Mouse (Mus musculus): ENCODE measurements around the gene Xpo6. TPM values are rescaled to one million over a fixed set of nuclear protein-coding genes. Genes with fewer than 3 reads are reported as not detected.

Gene Xpo6
- total RNA-seq, 2 experiments from 2014 or later = 91.2 to 92.6 TPM

- no peak for DNase-seq (ENCODE audit: low spot score in 2 of 2)
These were observed 1.4 kb downstream of the Xpo6 start for GRCm38 (mm10) chr7:126198926-126199325.

GRCm38 (mm10) chr7:126194175-126194574, 6.1 kb downstream of the Xpo6 start:
- no peak for DNase-seq (ENCODE audit: low spot score in 2 of 2)

DNA sequence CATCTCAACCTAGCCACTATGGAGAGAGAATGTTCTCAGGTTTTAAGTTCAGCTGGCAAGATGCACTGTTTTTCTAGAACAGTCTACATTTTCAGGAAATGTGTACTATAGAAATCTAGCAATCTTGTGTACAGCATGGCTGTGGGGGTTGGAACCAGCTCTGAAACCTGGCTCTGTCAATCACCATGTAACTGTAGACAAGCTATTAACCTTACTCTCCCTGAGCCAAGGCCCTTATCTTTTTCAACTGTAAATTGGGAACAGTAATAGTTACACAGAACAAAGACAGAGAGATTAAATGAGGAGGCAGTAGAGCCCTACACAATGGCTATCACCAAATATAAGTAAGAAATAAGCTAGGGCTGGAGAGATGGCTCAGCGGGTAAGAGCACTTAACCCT, 8.8 kb downstream of the Xpo6 start:
- no peak for DNase-seq (ENCODE audit: low spot score in 2 of 2)

DNA sequence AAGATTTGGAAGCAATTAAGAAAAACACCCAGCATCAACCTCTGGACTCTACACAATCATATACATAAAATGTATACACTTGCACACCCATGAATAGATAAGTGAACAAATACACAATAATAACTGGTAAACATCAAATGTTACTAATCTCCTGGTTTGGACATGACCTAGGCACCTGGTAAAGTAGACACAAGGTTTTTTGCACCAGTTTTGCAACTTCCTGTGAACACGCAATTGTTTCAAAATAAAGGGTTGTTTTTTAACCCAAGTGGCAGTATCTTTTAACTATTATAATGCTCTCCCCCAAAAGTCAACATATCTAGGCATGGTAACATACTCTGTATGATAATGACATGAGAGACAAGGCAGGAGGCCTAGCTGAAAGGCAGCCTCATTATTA, 10.8 kb downstream of the Xpo6 start:
- no peak for DNase-seq (ENCODE audit: low spot score in 2 of 2)

- no peak for DNase-seq (ENCODE audit: low spot score in 2 of 2)
These were observed 14.3 kb downstream of the Xpo6 start for GRCm38 (mm10) chr7:126185999-126186398.

- no peak for DNase-seq (ENCODE audit: low spot score in 2 of 2)
These were observed 16.7 kb downstream of the Xpo6 start for GRCm38 (mm10) chr7:126183583-126183982.

DNA sequence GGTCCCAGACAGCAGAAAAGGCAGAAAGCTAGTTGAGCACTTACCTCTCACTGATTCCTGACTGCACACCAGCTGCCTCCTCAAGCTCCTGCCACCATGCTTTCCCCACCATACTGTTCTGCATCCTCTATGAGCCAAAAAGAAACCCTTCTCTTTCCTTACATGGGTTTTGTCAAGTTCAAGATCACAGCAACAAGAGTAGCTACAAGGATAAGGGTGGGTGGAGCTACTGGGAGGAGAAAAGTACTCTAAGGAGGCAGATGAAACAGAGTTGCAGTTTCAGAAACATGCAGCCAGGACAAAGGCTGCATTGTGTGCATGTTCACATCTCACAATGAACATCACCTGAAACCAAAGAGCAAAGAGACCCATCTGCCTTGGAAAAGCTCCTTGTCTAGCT, 18.8 kb downstream of the Xpo6 start:
- no peak for DNase-seq (ENCODE audit: low spot score in 2 of 2)

DNA sequence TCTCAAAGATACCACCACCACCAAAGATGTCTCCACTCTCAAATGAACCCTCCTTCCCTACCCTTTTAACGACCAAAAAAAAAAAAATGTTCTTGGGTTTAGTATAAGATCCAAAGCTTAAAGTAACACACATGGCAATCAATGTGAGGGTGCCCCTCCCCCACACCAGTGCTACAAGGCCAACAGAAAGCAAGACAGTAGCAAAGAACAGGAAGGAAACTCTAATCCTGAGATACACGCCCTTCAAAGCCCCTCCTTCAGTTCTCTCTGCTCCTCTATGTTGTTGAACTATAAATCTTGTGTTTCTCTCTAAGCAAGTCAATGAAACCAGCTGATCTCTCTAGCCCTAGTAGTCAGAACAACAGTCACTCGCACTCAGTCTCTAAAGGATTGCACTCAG, 19.3 kb downstream of the Xpo6 start:
- DNase-seq (ENCODE audit: low spot score in 2 of 2) = no peak

DNA sequence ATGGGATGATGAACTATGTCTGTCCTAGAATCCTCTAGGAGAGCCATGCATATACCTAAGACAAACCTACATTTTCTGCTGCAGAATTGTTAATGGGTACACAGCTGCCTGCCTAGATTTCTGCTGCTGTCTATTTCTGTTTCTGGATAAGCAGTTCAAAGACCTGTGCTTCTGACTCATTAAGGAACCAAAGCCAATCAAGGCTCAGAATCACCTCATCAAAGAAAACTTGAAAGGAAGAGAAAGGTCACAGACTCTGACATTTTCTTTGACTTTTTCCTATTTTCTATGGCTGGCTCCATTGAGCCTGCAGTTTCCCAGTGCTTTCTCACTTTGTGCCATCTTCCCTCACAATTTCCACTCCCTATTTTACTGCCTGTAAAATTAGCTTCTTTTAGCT, 21.5 kb downstream of the Xpo6 start:
- no peak for DNase-seq (ENCODE audit: low spot score in 2 of 2)

- DNase-seq (ENCODE audit: low spot score in 2 of 2) = no peak
These were observed 24.3 kb downstream of the Xpo6 start for GRCm38 (mm10) chr7:126175999-126176398.

- DNase-seq (ENCODE audit: low spot score in 2 of 2) = peak in 1 of 2 experiments; percentile 37
These were observed 24.8 kb downstream of the Xpo6 start for GRCm38 (mm10) chr7:126175456-126175855.

DNA sequence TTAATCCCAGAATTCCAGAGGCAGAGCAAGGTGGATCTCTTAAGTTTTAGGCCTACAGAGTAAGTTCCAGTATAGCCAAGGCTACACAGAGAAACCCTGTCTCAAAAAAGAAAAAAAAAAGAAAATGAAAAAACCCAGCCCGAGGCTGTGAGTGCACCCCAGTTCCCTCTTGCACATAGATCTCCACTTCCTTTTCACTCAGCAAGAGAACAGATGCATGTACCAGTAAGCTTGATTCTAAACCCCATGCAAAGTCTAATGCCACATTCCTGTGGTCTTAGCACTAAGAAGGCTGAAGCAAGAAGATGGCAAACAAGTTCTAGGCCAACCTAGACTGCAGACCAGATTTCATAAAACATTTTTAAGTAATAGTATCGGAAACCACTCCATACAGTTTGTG, 25.4 kb downstream of the Xpo6 start:
- DNase-seq (ENCODE audit: low spot score in 2 of 2) = no peak

GRCm38 (mm10) chr7:126172001-126172400, 28.3 kb downstream of the Xpo6 start:
- no peak for DNase-seq (ENCODE audit: low spot score in 2 of 2)

DNA sequence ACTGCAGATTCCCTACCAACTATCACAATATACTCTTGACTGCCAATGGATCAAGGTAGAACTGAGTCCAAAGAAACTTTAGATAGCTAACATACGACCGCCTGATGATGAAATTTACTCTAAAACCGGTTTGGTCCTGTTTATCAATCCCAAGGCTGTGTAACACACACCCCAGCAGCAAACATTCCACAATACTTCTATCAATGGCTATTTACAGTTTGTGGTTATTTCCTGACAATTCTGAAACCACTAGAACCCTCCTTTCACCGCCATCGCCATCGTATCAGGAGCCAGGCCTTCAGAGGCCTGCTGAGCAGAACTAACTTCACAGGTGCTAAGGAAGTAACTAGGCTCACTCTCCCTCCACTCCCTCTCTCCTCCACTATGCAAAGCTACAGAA, 31.7 kb downstream of the Xpo6 start:
- no peak for DNase-seq (ENCODE audit: low spot score in 2 of 2)

DNA sequence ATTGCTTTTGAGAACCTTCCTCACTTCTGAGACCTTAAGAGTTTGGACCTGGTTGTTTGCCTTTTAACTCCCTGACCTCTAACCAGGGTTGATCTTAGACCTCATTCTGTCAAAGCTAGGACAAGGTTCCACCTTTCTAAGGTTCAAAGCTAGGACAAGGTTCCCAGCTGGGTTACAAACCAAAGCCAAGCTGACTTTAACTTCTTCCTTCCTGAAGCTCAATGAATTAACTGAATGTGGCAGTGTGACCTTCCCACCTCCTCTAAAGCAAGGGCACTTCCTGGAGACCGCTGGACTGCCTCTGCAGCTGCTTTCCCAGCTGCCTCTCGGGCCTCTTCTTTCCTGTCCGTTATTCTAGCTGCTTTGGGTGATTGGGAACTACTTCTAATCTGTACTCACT, 32.9 kb downstream of the Xpo6 start:
- DNase-seq (ENCODE audit: low spot score in 2 of 2) = no peak

DNA sequence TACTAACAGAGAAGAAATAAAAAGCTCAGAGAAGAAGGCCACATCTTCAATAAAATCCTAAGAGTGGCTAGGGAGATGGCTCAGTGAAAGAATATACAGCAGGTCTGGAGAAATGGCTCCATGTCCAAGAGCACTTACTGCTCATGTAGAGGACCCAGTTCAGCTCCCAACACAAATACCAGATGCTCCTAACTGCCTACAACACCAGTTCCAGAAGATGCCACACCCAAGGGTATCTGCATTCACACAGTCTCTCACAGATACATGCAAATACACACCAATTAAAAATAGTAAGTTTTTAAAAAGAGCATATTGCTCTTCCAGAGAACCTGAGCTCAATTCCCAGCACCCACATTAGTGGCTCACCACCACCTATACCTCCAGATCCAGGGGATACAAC, 33.7 kb downstream of the Xpo6 start:
- no peak for DNase-seq (ENCODE audit: low spot score in 2 of 2)

DNA sequence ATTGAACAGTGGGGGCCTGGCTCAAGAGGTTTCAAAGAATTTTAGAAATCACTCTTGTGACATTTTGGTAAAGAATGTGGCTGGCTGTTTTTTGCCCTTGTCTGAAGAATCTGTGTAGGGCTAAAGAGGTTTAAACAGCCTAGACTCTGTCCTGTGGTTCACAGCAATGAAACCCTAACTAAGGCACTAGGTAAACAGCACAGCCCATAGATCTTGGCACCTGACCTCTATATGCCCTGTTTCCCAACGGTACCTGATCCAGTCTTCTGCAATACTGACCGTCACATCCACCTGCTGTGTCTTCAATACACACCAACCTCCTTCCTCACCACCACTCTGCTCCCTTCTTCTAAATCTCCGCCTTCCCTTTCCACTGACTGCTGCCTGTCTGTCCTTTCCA, 42.1 kb downstream of the Xpo6 start:
- DNase-seq (ENCODE audit: low spot score in 2 of 2) = no peak

GRCm38 (mm10) chr7:126155746-126156145, 44.6 kb downstream of the Xpo6 start:
- DNase-seq (ENCODE audit: low spot score in 2 of 2) = no peak

DNA sequence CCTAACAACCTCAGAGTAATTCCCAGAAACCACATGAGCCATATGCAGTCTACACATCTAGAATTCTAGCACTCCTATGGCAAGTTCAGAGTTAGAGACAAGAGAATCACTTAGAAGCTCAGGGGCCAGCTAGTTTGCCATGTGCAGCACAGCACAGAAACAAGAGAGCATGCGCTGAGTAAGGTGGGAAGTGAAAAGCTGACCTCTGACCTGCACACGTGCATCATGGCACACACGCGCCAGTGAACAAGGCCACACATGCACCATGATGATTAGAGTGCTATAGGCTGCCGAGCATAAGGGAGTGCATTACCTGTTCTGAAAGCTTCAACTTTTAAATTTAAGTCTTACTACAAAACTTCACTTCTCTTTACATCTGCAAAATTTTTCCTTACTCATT, 45.6 kb downstream of the Xpo6 start:
- no peak for DNase-seq (ENCODE audit: low spot score in 2 of 2)

DNA sequence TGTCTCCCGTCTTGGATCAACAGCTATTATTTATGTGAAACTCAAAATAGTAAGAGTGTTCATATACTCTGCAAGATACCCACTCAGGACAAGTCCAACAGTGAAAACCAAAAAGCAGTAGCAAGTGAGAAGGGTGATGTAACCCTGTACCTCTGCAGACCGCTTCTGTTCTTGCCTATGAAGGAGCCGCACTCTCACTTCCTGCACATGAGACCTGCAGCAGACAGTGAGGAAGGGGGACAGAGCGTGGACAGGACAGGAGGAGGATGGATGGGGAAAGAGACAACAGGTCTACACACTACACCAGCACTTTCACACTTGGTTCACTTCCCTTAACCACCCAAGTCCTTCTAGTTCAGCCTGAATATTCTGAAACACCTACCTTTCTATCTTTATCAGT, 48.0 kb downstream of the Xpo6 start:
- no peak for DNase-seq (ENCODE audit: low spot score in 2 of 2)

GRCm38 (mm10) chr7:126146156-126146555, 54.1 kb downstream of the Xpo6 start:
- no peak for DNase-seq (ENCODE audit: low spot score in 2 of 2)

- DNase-seq (ENCODE audit: low spot score in 2 of 2) = no peak
These were observed 55.9 kb downstream of the Xpo6 start for GRCm38 (mm10) chr7:126144364-126144763.

DNA sequence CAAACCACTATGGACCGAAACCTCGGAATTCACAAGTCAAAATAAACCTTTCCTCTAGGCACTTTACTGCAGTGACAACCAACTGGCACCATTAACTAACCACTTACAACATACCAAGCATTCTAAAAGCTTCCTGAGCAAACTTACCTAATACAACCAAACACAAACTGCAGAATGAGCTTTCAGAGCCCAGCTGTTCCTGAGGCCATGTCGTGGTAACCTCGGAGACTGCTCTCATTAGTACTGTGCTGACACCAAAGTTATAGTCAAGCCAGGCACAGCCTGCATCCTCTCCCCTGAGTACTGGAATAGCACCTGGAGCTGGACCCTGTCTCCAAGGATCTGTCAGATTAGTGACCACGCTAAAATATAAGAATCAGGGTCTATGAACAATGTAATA, 62.5 kb downstream of the Xpo6 start:
- DNase-seq (ENCODE audit: low spot score in 2 of 2) = no peak

- no peak for DNase-seq (ENCODE audit: low spot score in 2 of 2)
These were observed 64.9 kb downstream of the Xpo6 start for GRCm38 (mm10) chr7:126135391-126135790.
